Mouse (Mus musculus): ENCODE results near the gene Rbp3. TPM values are rescaled to one million over a fixed set of nuclear protein-coding genes. Genes with fewer than 3 reads are reported as not detected.

Gene Rbp3
- polyA plus RNA-seq, 2 experiments: 0.02 TPM; not detected in 1

- Histone ChIP-seq H3K36me3 (replicated peaks; ENCODE audit: control insufficient read depth, insufficient read depth, low read depth) (no peaks in the 10 kb centered on the region), H3K9me3 (ENCODE audit: control insufficient read depth, low read length) (no peaks in the 10 kb centered on the region), H3K27me3 (ENCODE audit: control insufficient read depth, insufficient read depth, low read length) (peaks cover 25% of the 10 kb centered on the region), H3K4me3 (ENCODE audit: insufficient read depth in 1 of 2, low read depth in 2 of 2, low read length in 2 of 2) (no peak overlapping the region), H3K4me2 (ENCODE audit: low read depth) (no peak overlapping the region), H3K27ac (no peak overlapping the region), H3K4me1 (replicated peaks; ENCODE audit: control insufficient read depth in 2 of 2, insufficient read depth in 2 of 2, low read length in 1 of 2) (no peaks in the 10 kb centered on the region), H3K9ac (replicated peaks) (no peak overlapping the region)
- WGBS (ENCODE audit: insufficient replicate concordance): 23% methylated on average over 8 of the region's 8 CpGs
- no peak for TF ChIP-seq CTCF (IDR thresholded peaks at IDR 0.05; ENCODE audit: low read depth)
- no peak for TF ChIP-seq EP300 (IDR thresholded peaks at IDR 0.05; ENCODE audit: low read depth)
- no peak for ATAC-seq (ENCODE audit: insufficient read depth)
- DNase-seq (ENCODE audit: low read depth in 3 of 3, low spot score in 3 of 3): no peak
Observed at GRCm38 (mm10) chr14:33922771-33923167, 31.0 kb upstream of the Rbp3 start.

GRCm38 (mm10) chr14:33923168-33924070, 30.4 kb upstream of the Rbp3 start, which contains the start of gene Gdf10:
Gene Gdf10, plus strand, starts transcription at chr14:33923587.
- no peak for TF ChIP-seq EP300 (IDR thresholded peaks at IDR 0.05; ENCODE audit: low read depth)
- no peak for TF ChIP-seq CTCF (IDR thresholded peaks at IDR 0.05; ENCODE audit: low read depth)
- WGBS (ENCODE audit: insufficient replicate concordance): under 1% methylated on average over 70 of the region's 85 CpGs
- H3K4me3 ChIP-seq (ENCODE audit: insufficient read depth in 1 of 2, low read depth in 2 of 2, low read length in 2 of 2): peak within 1 kb of the TSS; percentile 37 to 47

GRCm38 (mm10) chr14:33931853-33932252, 21.9 kb upstream of the Rbp3 start:
- Histone ChIP-seq H3K27ac (no peak overlapping the region), H3K9ac (replicated peaks) (no peak overlapping the region), H3K36me3 (replicated peaks; ENCODE audit: control insufficient read depth, insufficient read depth, low read depth) (no peaks in the 10 kb centered on the region), H3K4me2 (ENCODE audit: low read depth) (no peak overlapping the region), H3K4me3 (ENCODE audit: insufficient read depth in 1 of 2, low read depth in 2 of 2, low read length in 2 of 2) (no peak overlapping the region), H3K9me3 (ENCODE audit: control insufficient read depth, low read length) (no peaks in the 10 kb centered on the region), H3K4me1 (replicated peaks; ENCODE audit: control insufficient read depth in 2 of 2, insufficient read depth in 2 of 2, low read length in 1 of 2) (no peaks in the 10 kb centered on the region), H3K27me3 (ENCODE audit: control insufficient read depth, insufficient read depth, low read length) (peaks cover 6% of the 10 kb centered on the region)
- TF ChIP-seq EP300 (IDR thresholded peaks at IDR 0.05; ENCODE audit: low read depth): no peak
- TF ChIP-seq CTCF (IDR thresholded peaks at IDR 0.05; ENCODE audit: low read depth): no peak
- no peak for DNase-seq (ENCODE audit: low read depth in 3 of 3, low spot score in 3 of 3)
- ATAC-seq (ENCODE audit: insufficient read depth): no peak
- 41% methylated on average over 17 of the region's 17 CpGs for WGBS (ENCODE audit: insufficient replicate concordance)

More at GRCm38 (mm10) chr14:33923168-33924070, 30.4 kb upstream of the Rbp3 start, which contains the start of gene Gdf10:
- DNase-seq (ENCODE audit: low read depth in 3 of 3, low spot score in 3 of 3) (no peak), ATAC-seq (ENCODE audit: insufficient read depth) (no peak)
- H3K27me3 ChIP-seq (ENCODE audit: control insufficient read depth, insufficient read depth, low read length): peaks cover 25% of the 10 kb centered on the region
- no peaks in the 10 kb centered on the region for H3K36me3 ChIP-seq (replicated peaks; ENCODE audit: control insufficient read depth, insufficient read depth, low read depth)
- H3K9ac ChIP-seq (replicated peaks): no peak within 1 kb of the TSS
- H3K9me3 ChIP-seq (ENCODE audit: control insufficient read depth, low read length): no peaks in the 10 kb centered on the region
- H3K4me1 ChIP-seq (replicated peaks; ENCODE audit: control insufficient read depth in 2 of 2, insufficient read depth in 2 of 2, low read length in 1 of 2): no peaks in the 10 kb centered on the region
- H3K4me2 ChIP-seq (ENCODE audit: low read depth): peak within 1 kb of the TSS; percentile 40
- H3K27ac ChIP-seq: no peak within 1 kb of the TSS

- Histone ChIP-seq H3K27ac (no peak overlapping the region), H3K36me3 (replicated peaks; ENCODE audit: control insufficient read depth, insufficient read depth, low read depth) (no peaks in the 10 kb centered on the region), H3K4me3 (ENCODE audit: insufficient read depth in 1 of 2, low read depth in 2 of 2, low read length in 2 of 2) (no peak overlapping the region), H3K4me2 (ENCODE audit: low read depth) (no peak overlapping the region), H3K9me3 (ENCODE audit: control insufficient read depth, low read length) (no peaks in the 10 kb centered on the region), H3K27me3 (ENCODE audit: control insufficient read depth, insufficient read depth, low read length) (peaks cover 6% of the 10 kb centered on the region), H3K4me1 (replicated peaks; ENCODE audit: control insufficient read depth in 2 of 2, insufficient read depth in 2 of 2, low read length in 1 of 2) (no peaks in the 10 kb centered on the region), H3K9ac (replicated peaks) (no peak overlapping the region)
- ATAC-seq (ENCODE audit: insufficient read depth) (no peak), DNase-seq (ENCODE audit: low read depth in 3 of 3, low spot score in 3 of 3) (no peak)
- WGBS (ENCODE audit: insufficient replicate concordance): 52% methylated on average over 10 of the region's 10 CpGs
- peak; percentile 66 for TF ChIP-seq CTCF (IDR thresholded peaks at IDR 0.05; ENCODE audit: low read depth)
- no peak for TF ChIP-seq EP300 (IDR thresholded peaks at IDR 0.05; ENCODE audit: low read depth)
Observed at GRCm38 (mm10) chr14:33932935-33933703, 20.7 kb upstream of the Rbp3 start.

Measured in liver, embryonic 14.5 days (tissue).